Mouse (Mus musculus): ENCODE measurements around the gene Lgi4.

DNA sequence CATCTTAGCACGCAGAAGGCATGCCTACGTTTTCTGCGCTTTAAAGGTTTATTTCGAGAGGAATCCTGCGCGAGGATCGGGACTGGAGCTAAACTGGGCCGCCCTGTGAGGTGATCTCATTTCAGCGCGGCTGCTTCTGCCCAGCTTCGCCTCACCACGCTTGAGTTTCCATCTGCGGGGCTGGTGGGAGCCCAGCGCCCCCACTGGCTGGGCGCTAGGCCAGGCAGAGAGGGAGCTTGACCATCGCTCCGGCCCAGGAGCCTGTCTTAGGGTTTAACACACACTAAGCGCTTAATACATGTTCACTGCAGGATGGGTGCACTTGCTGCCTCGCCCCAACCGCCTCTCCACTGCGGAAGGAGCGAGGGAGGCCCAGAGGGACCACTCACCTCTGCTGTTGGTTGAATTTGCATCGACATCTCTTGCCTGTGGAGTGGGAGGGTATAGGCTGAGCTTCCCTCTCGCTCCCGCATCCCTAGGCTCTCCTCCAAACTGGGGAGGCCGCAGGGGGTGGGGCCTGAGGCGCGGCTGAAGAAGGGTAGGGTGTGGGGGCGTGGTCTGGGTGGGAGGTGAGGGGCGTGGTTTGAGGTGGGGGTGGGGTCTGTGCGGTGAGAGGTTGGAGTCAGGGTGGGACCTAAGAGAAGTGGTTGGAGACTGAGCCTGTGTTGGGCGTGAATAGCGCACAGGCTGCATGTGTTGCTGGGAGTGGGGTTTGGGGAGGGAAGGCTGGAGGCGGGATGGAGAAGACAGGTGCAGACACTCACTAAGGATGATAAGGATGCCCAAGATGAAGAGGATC lies 6.3 kb upstream of the Lgi4 start:
- TF ChIP-seq MAFK (IDR thresholded peaks at IDR 0.05; ENCODE audit: insufficient read depth, low read depth, low read length) (no peak), CHD2 (IDR thresholded peaks at IDR 0.05; ENCODE audit: low read depth, low read length) (no peak), ZNF384 (IDR thresholded peaks at IDR 0.05; ENCODE audit: low read depth, low read length) (no peak), ZC3H11A (IDR thresholded peaks at IDR 0.05; ENCODE audit: borderline replicate concordance, low read depth, low read length) (no peak)
